Mouse (Mus musculus) CD4-positive, CD25-positive, alpha-beta regulatory T cell, adult 2 months (primary cell): Measurements from ENCODE around the gene Atf5.
A peak's percentile ranks its signal among the peaks of the same experiment; 100 is the strongest.

Experiments
- DNase-seq: peaks from one replicate; pipeline ENCODE4 v3.0.0-alpha.2; 2012; ENCODE audit warnings: low read depth, low spot score

The Atf5 gene

DNA sequence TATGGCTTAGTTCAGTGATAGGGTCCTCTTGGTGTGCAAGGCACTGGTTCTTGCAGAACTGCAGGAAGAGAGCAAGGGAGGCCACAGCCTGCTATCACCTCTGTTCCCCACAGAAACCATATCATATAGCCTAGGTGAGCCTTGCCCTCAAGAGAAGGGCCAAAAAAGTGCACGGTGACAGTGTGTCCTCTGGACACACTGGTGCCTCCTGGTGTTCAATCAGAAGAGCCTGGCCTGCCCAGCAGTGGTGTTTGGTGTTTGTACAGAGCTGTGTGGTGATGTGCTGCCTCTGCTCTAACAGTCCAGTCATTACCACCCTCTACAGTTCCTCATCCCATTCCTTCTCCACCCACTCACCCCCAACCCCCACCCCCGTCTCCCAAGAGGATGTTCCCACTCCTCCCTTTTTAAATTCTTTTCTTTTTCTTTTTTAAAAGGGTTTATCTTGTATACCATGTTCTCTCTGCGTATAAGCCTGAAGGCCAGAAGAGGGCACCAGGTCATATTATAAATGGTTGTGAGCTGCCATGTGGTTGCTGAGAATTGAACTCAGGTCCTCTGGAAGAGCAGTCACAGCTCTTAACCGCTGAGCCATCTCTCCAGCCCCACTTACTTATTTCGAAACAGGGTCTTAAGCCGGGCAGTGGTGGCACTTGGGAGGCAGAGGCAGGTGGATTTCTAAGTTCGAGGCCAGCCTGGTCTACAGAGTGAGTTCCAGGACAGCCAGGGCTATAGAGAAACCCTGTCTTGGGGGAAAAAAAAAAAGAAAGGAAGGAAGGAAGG is 5.4 kb upstream of the Atf5 start:
- peak; percentile 33 for DNase-seq

DNA sequence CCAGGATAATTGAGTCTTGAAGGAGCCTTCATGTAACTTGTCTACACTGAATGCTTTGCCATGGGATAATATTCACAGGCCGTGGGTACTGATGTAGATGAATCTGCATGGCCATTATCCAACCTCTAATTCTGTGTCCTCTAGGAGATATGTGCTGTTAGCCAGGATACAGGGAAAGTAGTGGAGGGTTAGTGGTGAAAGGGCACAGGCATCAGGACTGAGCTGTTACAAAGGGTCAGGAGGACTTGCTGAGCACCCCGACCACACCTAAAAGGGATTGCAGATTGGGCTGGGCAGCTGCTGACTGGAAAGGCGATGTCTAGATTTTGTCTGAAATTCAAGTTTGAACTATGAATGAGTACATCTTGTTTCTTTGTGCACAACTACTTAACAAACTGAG is 4.1 kb upstream of the Atf5 start:
- no peak for DNase-seq

DNA sequence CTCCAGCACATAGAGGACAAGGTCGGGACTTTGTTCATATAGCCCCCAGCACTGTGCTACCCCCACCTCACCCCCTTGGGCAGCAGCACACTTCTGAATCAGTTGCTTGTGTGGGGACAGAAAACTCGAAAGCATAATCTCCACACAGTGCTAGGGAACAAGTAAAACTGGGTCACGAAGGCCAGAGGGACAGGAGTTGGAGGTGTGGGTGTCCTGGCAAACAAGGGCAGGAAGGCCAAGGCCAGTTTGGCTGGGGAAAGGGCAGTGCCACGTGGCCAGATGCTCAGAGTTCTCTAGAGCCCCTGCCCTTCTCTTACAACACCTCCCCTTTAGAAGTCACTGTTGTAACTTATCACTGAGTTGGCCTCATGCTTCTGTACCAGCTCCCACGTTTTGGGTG is 3.4 kb upstream of the Atf5 start:
- DNase-seq = no peak

DNA sequence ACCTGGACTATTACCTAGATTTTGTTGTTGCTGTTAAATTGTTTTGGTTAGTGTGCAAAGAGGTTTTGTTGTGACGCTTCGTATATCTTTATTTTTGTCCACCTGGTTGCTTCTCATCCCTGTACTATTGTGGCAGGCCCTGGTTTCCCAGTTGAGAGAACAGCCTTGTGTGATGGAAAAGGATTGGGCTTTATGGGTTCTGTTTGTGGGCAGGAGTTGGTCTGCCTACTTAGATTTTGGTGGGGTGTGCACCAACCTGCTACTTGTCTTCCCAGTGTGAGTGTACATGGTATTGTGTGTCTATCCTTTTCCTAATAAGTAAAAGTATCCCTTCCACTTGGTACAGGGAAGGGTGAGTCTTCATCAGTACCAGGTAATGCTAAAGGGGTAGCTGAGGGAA is 2.9 kb upstream of the Atf5 start:
- DNase-seq = no peak

DNA sequence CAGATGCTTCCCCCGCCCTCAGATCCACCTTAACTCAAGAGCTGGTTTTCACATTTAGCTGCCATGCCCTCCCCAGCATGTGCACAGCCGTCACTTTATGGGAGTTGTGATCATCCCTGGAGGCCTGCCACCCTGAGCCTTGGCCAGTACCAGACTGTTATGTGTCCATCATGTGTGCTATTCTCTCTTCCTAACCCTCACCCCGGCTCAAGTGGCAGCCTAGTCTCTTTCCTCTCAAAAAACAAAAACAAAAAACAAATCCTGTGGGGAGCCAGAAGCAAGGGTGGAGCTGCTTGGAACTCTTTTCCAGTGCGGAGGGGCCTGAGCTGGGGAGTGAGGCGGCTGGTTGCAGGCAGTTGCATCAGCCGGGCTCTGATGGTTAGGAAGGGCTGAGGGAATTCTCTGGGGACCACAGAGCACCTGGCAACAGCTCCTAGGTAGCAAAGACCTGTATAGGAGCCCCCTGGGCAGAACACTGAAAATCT is 2.3 kb upstream of the Atf5 start:
- DNase-seq = no peak

DNA sequence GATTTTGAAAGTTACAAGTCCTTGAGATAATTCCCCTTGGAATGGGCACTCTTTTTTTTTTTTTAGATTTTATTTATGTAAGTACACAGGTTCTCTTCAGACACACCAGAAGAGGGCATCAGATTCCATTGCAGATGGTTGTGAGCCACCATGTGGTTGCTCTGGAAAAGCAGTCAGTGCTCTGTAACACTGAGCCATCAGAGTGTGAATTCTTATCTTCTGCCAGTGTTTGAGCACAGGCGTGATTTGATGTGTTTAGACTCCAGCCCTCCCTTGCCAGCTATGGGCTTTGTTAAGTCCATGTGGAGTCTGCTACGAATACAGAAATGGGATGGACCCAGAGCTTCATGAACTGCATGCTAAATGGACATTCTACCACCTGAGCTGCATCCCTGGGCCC is 1.7 kb upstream of the Atf5 start:
- no peak for DNase-seq

DNA sequence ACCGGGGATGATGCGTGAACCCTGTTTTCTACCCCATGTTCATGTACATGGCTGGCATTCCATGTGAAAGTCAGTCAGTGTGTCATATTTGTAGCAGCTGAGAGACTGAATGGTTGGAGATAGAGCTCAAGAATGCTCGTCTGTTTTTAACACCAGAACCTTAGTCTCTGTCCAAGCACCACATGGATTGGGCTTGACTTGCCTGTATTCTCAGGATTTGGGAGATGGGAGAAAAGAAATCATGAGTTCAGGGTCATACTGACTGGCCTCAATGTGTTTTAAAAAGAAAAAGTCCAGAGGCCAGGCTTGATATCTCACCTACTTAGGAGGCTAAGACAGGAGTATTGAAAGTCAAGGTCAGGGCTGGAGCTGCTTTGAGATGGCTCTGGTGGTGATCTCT is 983 bp upstream of the Atf5 start:
- no peak for DNase-seq

DNA sequence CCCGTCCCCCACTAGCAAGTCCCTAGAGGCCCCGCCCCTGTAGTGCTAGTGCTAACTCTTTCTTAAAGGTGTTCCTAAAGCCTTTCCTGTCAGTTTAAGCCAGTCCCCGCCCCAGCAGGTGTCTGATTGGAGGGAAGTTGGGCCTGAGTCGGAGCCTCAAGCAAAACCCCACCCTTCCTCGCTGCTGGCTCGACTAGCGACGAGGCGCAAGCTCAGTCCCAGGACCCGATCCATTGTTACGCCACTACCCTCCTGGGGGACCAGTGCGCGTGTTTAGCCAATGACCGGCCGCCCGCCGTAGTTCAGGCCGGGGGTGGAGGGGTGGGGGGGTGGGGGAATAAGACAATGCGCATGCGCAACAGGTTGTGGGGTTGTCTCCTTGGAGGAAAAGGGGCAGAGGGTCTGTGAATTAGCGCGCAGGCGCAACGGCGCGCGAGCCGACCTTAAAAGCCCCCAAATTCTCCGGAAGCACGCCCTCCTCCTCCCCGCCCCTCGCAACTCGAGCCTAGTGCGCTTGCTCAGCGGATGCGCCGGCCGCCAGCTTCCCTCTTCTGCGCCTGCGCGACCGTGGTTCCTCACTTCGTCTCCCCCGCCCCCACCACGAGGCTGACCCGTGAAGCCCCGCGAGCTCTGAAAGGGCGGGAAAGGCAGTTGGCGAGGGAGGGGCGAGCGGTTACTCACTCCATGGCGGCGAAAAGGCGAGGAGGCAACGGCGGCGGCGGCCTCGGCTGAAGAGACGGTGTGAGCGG is 563 bp downstream of the Atf5 start, which contains the start of the genes Nup62 and Il4i1:
Gene Nup62 (plus strand): TSS at position 368 of the 749 bp plus-strand sequence.
Gene Il4i1 (plus strand): TSS at position 667 of the 749 bp plus-strand sequence.
- peak; percentile 99 for DNase-seq

DNA sequence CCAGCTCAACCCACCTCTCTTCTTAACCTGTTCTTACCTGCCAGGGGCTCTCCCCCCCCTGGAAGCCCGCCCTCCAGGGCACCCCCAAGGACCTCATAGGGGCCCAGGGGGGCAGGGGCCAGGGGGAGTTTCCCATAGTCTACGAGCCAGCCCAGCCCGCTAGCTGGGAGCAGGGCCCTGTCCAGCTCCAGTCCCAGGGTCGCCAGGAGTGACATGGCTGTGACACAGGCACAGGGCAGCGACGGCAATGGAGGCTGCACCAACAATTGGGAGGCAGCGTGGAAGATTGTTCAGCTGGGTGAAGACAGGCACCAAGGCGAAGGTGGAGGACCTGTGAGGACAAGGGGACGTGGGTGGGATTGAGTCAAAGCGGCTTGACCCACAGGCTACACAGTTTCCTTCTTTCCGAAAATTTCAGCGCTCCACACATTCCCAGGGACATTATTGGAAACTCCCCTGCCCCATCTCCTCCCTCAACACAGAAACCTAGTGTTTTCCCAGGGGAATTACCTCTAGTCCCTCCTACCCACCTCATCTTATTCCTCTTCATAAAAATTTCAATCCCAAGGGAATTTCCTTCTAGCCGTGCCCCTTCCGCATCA is 1.4 kb downstream of the Atf5 start:
- peak; percentile 35 for DNase-seq

DNA sequence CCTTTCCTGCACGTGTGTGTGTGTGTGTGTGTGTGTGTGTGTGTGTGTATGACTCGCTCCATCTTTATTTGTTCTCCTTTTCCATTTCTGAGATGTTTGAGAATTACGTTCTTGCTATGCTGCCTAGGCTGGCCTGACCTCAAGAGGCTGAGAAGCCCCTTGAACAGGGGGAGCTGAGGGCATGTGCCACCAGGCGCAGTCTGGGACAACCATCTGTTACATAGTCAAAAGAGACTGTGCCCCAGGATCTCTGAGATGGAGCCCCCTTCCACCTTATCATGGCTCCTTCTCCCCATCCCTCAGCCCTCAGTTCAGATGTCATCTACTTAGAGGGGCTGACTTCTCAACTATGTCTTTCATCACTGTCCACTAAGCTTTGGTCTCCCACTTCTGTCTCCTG is 2.0 kb downstream of the Atf5 start:
- no peak for DNase-seq

DNA sequence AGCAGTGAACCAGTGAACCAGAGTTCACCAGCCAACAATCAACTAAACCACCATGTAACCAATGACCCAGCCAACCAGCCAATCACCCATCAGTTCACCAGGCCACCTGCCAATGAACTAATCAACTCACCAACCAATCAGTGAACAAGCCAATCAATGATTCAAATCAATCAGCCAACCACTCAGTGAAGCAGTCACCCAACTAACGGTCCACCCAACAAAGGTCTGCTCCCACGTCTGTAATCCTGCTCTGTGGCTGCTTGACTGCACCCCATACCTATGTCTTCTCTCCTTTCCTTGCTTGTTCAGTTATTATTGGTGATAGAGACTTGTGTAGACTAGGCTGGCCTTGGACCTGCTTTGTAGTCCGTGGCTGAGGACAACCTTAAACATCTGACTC is 2.5 kb downstream of the Atf5 start:
- DNase-seq = no peak

DNA sequence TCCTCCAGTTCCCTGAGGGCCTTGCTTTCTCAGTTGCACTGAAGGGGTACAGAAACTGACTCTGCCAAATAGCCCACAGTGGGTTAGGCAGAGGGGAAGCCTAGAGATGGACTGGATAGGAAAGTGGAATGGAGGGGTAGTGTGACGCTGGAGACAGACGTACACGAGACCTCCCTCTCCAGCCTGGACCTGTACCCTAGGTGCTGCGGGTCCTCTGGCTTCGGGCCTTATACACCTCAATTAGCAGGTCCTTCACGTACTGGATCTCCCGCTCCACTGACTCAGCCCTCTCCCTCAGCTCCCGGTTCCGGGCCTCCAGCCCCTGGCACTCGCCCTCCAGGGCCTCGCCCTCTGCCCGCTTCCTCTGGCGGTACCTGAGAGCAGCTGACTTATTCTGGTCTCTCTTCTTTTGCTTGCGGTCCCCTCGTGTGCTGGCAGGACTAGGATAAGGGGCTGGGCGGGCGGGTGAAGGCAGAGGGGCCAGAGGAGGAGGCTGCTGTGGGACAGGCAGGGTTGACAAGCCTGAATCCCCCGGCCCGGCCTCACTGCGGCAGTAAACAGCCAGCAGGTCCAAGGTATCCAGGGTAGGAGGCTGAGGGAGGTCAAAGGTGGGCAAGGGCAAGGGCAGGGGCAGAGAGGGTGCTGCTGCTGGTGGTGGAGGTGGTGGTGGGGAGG is 3.7 kb downstream of the Atf5 start:
- DNase-seq = no peak

DNA sequence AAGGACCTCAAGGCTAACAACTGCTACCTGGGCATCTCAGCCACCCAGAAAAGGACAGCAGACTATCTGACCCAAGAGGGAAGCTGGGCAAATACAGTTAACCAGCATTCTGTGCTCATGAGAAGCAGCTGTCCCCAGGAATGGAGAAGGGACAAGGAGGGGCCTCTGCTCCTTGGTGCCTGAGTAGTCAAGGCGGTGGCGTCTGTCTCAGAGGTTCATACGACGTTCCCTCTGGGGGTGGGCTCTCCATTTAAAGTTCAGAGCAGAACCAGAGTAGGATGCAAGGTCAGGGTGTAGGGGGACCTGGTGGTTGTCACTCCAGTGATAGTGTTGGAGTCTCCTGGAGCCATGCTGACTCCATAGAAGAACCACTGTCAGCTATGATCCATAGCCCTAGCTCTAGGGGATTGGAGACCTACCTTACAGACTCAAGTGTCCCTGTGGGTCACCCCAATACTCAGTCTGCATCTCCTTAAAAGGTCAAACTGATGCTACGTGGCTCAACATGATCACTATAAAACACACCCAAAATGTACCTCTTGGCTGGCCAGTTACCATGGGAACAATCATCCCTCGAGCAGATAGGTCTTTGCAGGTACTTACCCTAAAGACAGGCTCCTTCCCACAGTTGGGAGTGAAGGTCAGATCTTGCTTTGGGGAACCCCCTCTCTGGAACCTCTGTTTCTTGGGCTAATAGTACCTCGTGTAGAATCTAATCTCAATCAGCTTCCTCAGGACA is 5.5 kb downstream of the Atf5 start:
- DNase-seq = no peak

DNA sequence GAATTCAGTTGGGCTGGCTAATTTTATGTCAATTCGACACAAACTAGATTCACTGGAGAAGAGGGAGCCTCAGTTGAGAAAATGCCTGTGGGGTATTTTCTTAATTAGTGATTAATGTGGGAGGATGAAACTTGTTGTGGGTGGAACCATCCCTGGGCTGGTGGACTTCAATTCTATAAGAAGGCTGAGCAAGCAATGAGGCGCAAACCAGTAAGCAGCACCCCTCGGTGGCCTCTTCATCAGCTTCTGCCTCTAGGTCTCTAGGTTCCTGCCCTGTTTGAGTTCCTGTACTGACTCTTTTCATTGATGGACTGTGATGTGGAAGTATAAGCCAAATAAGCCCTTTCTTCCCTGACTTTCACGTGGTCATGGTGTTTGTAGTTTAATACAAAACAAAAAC is 6.1 kb downstream of the Atf5 start:
- no peak for DNase-seq

DNA sequence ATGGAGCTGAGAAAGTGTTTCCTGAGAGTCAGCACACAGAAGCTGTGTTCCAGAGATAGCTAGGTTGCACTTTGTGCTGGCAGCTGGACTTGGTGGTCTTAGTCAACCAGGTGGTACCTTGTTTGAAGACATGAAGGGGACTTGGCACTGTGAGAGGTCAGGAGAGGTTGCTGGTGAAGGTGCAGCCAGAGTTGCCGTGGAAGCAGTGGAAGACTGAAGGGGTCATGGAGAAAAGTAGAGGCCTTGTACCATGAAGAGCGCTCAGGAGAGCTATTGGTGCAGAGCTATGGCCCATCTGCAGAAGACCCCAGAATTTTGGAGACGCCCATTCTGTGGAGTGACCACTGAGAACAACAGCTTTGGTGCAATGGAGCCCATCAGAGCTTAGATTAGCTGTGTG is 7.0 kb downstream of the Atf5 start:
- no peak for DNase-seq

DNA sequence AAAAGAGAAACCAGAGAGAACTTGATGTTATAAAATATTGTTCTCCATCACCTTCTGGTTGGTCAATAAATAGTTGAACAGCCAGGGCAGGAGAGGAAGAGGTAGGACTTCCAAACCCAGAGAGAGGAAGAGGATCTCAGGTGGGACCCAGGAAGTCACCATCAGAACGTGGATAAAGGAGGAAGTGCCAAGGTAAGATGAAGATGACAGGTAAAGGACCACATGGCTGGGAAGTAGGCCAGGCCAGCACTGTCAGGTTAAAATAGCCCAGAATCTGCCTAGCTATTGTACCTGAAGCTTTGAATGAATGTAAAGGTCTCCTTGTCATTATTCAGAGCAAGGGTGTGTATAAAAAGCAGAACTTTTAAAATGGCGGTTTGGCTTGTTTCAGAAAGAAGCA is 7.5 kb downstream of the Atf5 start:
- no peak for DNase-seq

DNA sequence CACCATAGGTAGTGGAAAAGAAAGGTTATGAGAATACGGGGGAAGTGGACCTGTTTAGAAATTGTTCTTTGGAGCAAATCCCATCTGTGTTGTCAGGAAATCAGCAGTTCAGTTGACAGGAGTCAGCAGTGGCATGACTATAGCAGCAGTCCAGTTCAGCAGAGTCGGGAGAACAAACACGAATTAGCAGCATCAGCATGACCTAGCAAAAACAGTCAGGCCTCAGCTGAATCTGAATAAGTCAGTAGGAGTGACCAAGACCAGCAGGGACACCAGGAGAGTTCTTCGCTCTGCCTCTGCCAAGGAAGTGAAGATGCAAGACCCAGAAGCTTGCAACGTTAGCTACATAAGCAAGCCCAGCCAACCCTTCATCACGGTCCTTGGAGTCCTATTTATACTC is 23.7 kb downstream of the Atf5 start:
- DNase-seq = no peak

DNA sequence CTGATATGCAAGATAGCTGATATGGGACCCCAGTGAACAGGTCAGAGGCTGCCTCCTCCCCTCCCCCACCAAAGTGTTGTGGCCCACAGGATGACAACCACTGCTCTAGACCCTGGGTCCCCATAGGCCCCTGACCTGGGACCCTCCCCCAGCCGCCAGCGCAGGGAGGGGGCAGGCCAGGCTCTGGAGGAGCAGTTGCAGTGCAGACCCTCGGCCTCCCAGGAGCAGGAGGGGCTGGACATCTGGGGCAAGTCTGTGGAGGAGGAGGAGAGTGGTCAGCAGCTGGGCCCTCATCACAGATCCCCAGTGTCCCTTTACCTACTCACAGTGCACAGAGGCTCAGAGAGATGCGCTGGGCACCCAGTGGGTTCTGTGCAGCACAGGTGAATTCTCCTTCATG is 26.4 kb downstream of the Atf5 start:
- DNase-seq = no peak

DNA sequence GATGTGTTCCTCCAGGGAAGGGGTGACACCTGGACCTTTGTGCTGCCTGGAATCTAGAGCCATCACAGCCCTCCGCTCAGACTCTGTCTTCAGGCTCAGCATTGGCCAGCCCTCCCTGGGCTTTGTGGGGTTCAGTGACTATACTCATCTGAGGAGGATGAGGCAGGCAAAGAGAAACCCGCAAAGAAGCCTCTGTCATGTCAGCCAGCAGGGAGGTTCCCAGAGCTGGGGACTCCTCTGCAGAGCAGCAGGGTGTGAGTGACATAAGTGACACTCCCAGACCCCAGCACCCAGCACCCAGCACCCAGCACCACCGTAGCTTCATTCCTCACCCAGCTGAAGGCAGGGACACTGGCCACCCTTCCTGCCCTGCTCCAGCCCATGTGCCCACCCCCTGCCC is 26.9 kb downstream of the Atf5 start:
- DNase-seq = no peak

DNA sequence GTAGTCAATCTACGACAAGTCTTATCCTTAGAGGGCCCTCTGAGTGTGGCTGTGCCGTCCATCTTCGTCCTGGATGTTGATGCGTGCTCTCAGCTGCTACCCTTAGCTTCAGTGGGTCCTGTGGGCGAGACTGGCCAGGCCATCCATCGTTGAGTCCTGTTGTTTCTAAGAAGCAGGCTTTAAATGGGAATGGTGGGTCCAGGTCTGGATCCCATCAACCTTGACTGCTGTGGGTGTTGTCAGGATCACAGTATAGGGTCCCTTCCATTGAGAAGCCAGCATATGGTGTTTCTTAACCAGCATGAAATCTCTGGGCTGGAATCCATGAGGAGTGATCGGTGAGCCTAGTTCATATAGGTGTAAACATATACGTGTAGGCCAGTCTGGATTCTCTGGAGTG is 36.4 kb downstream of the Atf5 start:
- DNase-seq = no peak

DNA sequence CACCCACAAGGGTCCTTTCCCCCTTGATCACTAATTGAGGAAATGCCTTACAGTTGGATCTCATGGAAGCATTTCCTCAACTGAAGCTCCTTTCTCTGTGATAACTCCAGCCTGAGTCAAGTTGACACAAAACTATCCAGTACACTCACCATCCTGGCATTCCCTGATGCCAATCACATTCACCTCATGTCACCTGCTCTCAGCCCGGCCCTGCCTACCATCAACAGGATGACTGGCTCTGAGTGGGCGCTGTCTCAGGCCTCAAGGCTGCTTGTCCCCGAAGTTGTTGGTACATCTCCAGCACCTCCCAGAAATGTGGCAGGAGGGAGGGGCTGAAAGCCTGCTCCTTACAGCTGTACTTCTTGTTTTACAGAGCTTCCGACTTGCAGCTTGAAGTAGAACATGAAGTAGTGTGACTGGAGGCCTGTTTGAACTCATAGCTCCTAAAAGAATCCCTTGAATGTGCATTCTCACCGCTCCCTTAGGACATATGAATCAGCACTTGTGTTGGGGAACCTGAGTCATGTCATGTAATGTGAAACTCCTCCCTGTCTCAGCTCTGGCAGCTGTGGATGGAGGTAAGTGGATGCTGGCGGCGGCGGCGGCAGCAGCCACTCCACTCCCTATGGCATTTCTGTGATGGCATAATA is 39.5 kb downstream of the Atf5 start:
- DNase-seq = no peak
